Mouse (Mus musculus): ENCODE data around the gene Desi1. TPM values are rescaled to one million over a fixed set of nuclear protein-coding genes. Genes with fewer than 3 reads are reported as not detected.
A peak's percentile ranks its signal among the peaks of the same experiment; 100 is the strongest.

Gene Desi1
- polyA plus RNA-seq, 1 experiment = 47.6 TPM

DNA sequence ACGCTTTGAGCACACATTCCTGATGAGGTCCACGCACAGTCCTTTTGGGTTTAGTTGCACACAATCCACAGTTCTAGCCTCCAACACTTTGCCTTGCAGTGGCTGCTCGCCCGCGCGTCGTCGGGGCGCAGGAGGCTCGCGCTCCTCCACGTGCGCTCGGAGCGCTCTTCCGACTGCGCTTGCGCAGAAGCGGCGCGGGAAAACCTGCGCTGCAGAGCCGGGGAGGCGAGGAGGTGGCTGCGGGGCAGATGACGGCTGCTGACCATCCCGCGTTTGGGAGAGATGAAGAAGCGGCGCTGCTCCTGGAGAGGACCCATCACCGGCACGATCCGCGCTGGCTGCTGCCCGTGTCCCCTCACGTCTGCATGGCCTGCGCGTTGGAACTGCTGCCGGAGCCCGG lies 36.2 kb upstream of the Desi1 start, which contains the start of gene Mei1:
Gene Mei1, plus strand, starts transcription at position 99 of the 400 bp plus-strand sequence.
- Histone ChIP-seq H3K4me3 (no peak within 1 kb of the TSS), H3K27me3 (ENCODE audit: control insufficient read depth, insufficient read depth, insufficient read length) (peaks cover 39% of the 10 kb centered on the region), H3K36me3 (ENCODE audit: control insufficient read depth, insufficient read depth) (no peaks in the 10 kb centered on the region), H3K4me2 (ENCODE audit: low read depth) (no peak within 1 kb of the TSS), H3ac (ENCODE audit: control insufficient read depth, insufficient read length) (no peak within 1 kb of the TSS), H3K79me2 (ENCODE audit: control insufficient read depth, insufficient read depth) (no peaks in the 10 kb centered on the region)
- no peak for TF ChIP-seq SRF (IDR thresholded peaks at IDR 0.05; ENCODE audit: control insufficient read depth, insufficient read length, low read depth)
- no peak for TF ChIP-seq POLR2A (IDR thresholded peaks at IDR 0.05; ENCODE audit: insufficient read length, low read depth)
- no peak for TF ChIP-seq TCF3 (IDR thresholded peaks at IDR 0.05; ENCODE audit: insufficient read length, low read depth)
- TF ChIP-seq CEBPB (IDR thresholded peaks at IDR 0.05; ENCODE audit: insufficient read depth, poor library complexity, severe bottlenecking) = no peak
- no peak for TF ChIP-seq REST (IDR thresholded peaks at IDR 0.05; ENCODE audit: insufficient read depth, insufficient read length)
- no peak for TF ChIP-seq MAX (IDR thresholded peaks at IDR 0.05; ENCODE audit: low read depth)
- TF ChIP-seq MYOD1 (IDR thresholded peaks at IDR 0.05; ENCODE audit: control insufficient read depth in 1 of 3, insufficient read length in 2 of 3, low read depth in 2 of 3) = no peak
- no peak for TF ChIP-seq E2F4 (IDR thresholded peaks at IDR 0.05; ENCODE audit: insufficient read depth)
- TF ChIP-seq TCF12 (IDR thresholded peaks at IDR 0.05; ENCODE audit: insufficient read depth, poor library complexity, severe bottlenecking) = no peak
- TF ChIP-seq POLR2AphosphoS2 (IDR thresholded peaks at IDR 0.05; ENCODE audit: insufficient read length, low read depth) = no peak
- no peak for TF ChIP-seq USF1 (IDR thresholded peaks at IDR 0.05; ENCODE audit: low read depth)
- no peak for TF ChIP-seq MYOG (IDR thresholded peaks at IDR 0.05; ENCODE audit: control insufficient read depth in 1 of 3, insufficient read depth in 1 of 3, insufficient read length in 2 of 3, low read depth in 2 of 3)

DNA sequence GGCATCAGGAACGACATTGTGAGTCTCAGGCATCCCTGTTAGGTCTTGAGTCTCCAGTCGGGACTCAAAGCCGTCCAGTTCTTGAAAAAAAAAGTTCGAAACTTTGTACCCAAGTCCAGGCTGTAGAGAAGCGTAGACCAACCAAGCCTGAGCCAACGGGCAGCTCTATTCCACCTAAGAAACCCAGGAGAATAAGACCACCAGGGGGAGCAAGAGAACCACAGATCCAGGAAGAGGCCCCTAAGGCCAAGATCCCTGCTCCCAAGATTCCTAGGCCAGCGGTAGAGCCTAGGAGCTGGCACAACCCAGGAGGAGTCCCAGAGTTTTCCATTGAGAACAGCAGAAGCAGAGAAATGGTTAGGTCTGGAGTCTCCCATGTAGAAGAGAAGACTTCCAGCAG lies 31.8 kb upstream of the Desi1 start:
- TF ChIP-seq E2F4 (IDR thresholded peaks at IDR 0.05; ENCODE audit: insufficient read depth) (no peak), TCF3 (IDR thresholded peaks at IDR 0.05; ENCODE audit: insufficient read length, low read depth) (no peak)
- H3K36me3 ChIP-seq (ENCODE audit: control insufficient read depth, insufficient read depth) = no peaks in the 10 kb centered on the region
- H3K79me2 ChIP-seq (ENCODE audit: control insufficient read depth, insufficient read depth) = no peaks in the 10 kb centered on the region
- H3K4me2 ChIP-seq (ENCODE audit: low read depth) = no peak overlapping the region
- H3ac ChIP-seq (ENCODE audit: control insufficient read depth, insufficient read length) = no peak overlapping the region
- peaks cover 60% of the 10 kb centered on the region for H3K27me3 ChIP-seq (ENCODE audit: control insufficient read depth, insufficient read depth, insufficient read length)
- no peak overlapping the region for H3K4me3 ChIP-seq

DNA sequence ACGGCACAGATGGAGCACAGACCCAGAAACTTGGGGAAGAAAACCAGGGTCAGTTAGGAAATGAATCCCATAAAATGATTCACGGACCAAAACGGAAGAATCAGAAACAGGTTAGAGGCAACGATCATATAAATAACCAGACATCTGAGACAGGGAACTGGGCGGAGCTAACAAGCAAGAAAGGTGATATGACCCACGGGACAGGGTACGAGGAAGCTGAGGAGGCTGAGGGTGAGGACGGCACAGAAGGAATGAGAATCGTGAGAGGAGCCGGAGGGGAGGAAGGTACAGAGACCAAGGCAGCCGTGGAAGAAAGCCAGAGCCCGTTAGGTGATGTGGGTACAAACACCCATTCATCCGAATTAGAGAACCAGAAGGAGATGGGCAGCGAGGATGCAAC lies 30.2 kb upstream of the Desi1 start:
- no peaks in the 10 kb centered on the region for H3K79me2 ChIP-seq (ENCODE audit: control insufficient read depth, insufficient read depth)
- TF ChIP-seq MYOG (IDR thresholded peaks at IDR 0.05; ENCODE audit: control insufficient read depth in 1 of 3, insufficient read depth in 1 of 3, insufficient read length in 2 of 3, low read depth in 2 of 3) (no peak), MYOD1 (IDR thresholded peaks at IDR 0.05; ENCODE audit: control insufficient read depth in 1 of 3, insufficient read length in 2 of 3, low read depth in 2 of 3) (no peak), E2F4 (IDR thresholded peaks at IDR 0.05; ENCODE audit: insufficient read depth) (no peak), POLR2AphosphoS2 (IDR thresholded peaks at IDR 0.05; ENCODE audit: insufficient read length, low read depth) (no peak), POLR2A (IDR thresholded peaks at IDR 0.05; ENCODE audit: insufficient read length, low read depth) (no peak), MAX (IDR thresholded peaks at IDR 0.05; ENCODE audit: low read depth) (no peak), USF1 (IDR thresholded peaks at IDR 0.05; ENCODE audit: low read depth) (no peak), SRF (IDR thresholded peaks at IDR 0.05; ENCODE audit: control insufficient read depth, insufficient read length, low read depth) (no peak), TCF12 (IDR thresholded peaks at IDR 0.05; ENCODE audit: insufficient read depth, poor library complexity, severe bottlenecking) (no peak), CEBPB (IDR thresholded peaks at IDR 0.05; ENCODE audit: insufficient read depth, poor library complexity, severe bottlenecking) (no peak), REST (IDR thresholded peaks at IDR 0.05; ENCODE audit: insufficient read depth, insufficient read length) (no peak), TCF3 (IDR thresholded peaks at IDR 0.05; ENCODE audit: insufficient read length, low read depth) (no peak)
- H3K4me2 ChIP-seq (ENCODE audit: low read depth) = peak overlapping the region; percentile 41
- H3K36me3 ChIP-seq (ENCODE audit: control insufficient read depth, insufficient read depth) = no peaks in the 10 kb centered on the region
- no peak overlapping the region for H3K4me3 ChIP-seq
- no peak overlapping the region for H3ac ChIP-seq (ENCODE audit: control insufficient read depth, insufficient read length)
- H3K27me3 ChIP-seq (ENCODE audit: control insufficient read depth, insufficient read depth, insufficient read length) = peaks cover 66% of the 10 kb centered on the region

DNA sequence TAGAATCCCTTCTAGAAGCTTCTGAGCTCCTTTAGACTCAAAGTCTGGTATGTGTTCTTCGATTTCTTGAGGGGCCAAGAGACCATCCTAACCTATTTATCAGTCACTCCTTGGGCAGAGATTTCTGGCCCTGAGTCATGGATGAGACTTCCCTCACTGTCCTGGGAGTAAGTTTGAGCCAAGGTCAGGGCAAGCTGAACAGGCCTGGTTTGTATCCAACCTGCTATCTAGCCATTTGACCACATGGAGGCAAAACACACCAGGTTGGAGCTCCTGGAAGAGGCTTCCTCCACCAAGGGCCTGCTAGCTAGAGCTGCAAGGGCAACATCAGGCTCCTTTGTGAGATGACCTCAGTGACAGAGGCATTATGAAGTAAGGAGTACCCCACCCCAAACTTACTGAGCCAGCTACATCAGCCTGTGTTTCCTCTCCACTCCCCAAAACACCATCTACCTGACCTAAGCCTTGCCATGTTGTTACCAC lies 25.1 kb upstream of the Desi1 start, which contains the start of gene 4930407I10Rik:
Gene 4930407I10Rik, plus strand, starts transcription at position 433 of the 483 bp plus-strand sequence.
- peaks cover 52% of the 10 kb centered on the region for H3K27me3 ChIP-seq (ENCODE audit: control insufficient read depth, insufficient read depth, insufficient read length)
- H3ac ChIP-seq (ENCODE audit: control insufficient read depth, insufficient read length) = no peak within 1 kb of the TSS
- H3K36me3 ChIP-seq (ENCODE audit: control insufficient read depth, insufficient read depth) = no peaks in the 10 kb centered on the region
- H3K4me3 ChIP-seq = no peak within 1 kb of the TSS
- no peak within 1 kb of the TSS for H3K4me2 ChIP-seq (ENCODE audit: low read depth)
- H3K79me2 ChIP-seq (ENCODE audit: control insufficient read depth, insufficient read depth) = no peaks in the 10 kb centered on the region
- TF ChIP-seq SRF (IDR thresholded peaks at IDR 0.05; ENCODE audit: control insufficient read depth, insufficient read length, low read depth) (no peak), USF1 (IDR thresholded peaks at IDR 0.05; ENCODE audit: low read depth) (no peak), TCF3 (IDR thresholded peaks at IDR 0.05; ENCODE audit: insufficient read length, low read depth) (no peak), MAX (IDR thresholded peaks at IDR 0.05; ENCODE audit: low read depth) (no peak), REST (IDR thresholded peaks at IDR 0.05; ENCODE audit: insufficient read depth, insufficient read length) (no peak), CEBPB (IDR thresholded peaks at IDR 0.05; ENCODE audit: insufficient read depth, poor library complexity, severe bottlenecking) (no peak), TCF12 (IDR thresholded peaks at IDR 0.05; ENCODE audit: insufficient read depth, poor library complexity, severe bottlenecking) (no peak), MYOD1 (IDR thresholded peaks at IDR 0.05; ENCODE audit: control insufficient read depth in 1 of 3, insufficient read length in 2 of 3, low read depth in 2 of 3) (no peak), POLR2A (IDR thresholded peaks at IDR 0.05; ENCODE audit: insufficient read length, low read depth) (no peak), E2F4 (IDR thresholded peaks at IDR 0.05; ENCODE audit: insufficient read depth) (no peak), MYOG (IDR thresholded peaks at IDR 0.05; ENCODE audit: control insufficient read depth in 1 of 3, insufficient read depth in 1 of 3, insufficient read length in 2 of 3, low read depth in 2 of 3) (no peak), POLR2AphosphoS2 (IDR thresholded peaks at IDR 0.05; ENCODE audit: insufficient read length, low read depth) (no peak)

DNA sequence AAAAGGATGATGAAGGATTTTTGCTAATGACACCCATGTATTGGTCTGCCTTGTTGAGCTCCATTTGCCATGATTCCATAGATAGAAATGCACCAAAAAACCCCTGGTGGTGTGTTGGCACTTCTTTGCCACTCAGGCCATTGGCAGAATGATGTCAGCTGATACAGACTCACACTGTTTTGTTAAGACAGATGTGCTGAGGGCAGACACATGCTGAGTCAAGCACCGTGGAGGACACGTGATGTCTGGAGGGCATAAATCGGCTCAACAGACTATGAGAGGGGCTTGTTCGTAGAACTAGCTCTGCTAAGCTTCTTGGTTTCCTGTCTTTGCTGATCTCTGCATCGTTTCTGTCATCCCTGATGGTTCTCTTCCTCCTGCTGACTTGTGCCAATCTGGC lies 18.9 kb upstream of the Desi1 start:
- Histone ChIP-seq H3K4me2 (ENCODE audit: low read depth) (no peak overlapping the region), H3K27me3 (ENCODE audit: control insufficient read depth, insufficient read depth, insufficient read length) (peaks cover 5% of the 10 kb centered on the region), H3K4me3 (no peak overlapping the region), H3ac (ENCODE audit: control insufficient read depth, insufficient read length) (no peak overlapping the region), H3K36me3 (ENCODE audit: control insufficient read depth, insufficient read depth) (no peaks in the 10 kb centered on the region), H3K79me2 (ENCODE audit: control insufficient read depth, insufficient read depth) (no peaks in the 10 kb centered on the region)
- TF ChIP-seq SRF (IDR thresholded peaks at IDR 0.05; ENCODE audit: control insufficient read depth, insufficient read length, low read depth) (no peak), USF1 (IDR thresholded peaks at IDR 0.05; ENCODE audit: low read depth) (peak; percentile 84), MYOD1 (IDR thresholded peaks at IDR 0.05; ENCODE audit: control insufficient read depth in 1 of 3, insufficient read length in 2 of 3, low read depth in 2 of 3) (no peak), TCF12 (IDR thresholded peaks at IDR 0.05; ENCODE audit: insufficient read depth, poor library complexity, severe bottlenecking) (no peak), REST (IDR thresholded peaks at IDR 0.05; ENCODE audit: insufficient read depth, insufficient read length) (no peak), MAX (IDR thresholded peaks at IDR 0.05; ENCODE audit: low read depth) (no peak)

All from myocyte (in vitro differentiated cells).